Mouse (Mus musculus): ENCODE measurements around the gene Cpt1a. TPM values are rescaled to one million over a fixed set of nuclear protein-coding genes. Genes with fewer than 3 reads are reported as not detected.

Cpt1a gene
- polyA plus RNA-seq, 1 experiment: not detected

GRCm38 (mm10) chr19:3422488-3422887 is 100.4 kb downstream of the Cpt1a start:
- H3K4me1 ChIP-seq (ENCODE audit: control insufficient read depth, insufficient read depth, low read length): peaks cover 11% of the 10 kb centered on the region
- H3K4me3 ChIP-seq (ENCODE audit: insufficient read depth, low read depth, low read length): no peak overlapping the region
- WGBS: 52% methylated on average over 6 of the region's 6 CpGs
- H3K27ac ChIP-seq (ENCODE audit: insufficient read depth, low read depth, low read length): no peak overlapping the region
- TF ChIP-seq POLR2A (IDR thresholded peaks at IDR 0.05; ENCODE audit: insufficient read depth, low read depth, low read length): no peak
- TF ChIP-seq CTCF (IDR thresholded peaks at IDR 0.05; ENCODE audit: insufficient read depth, low read depth, low read length): no peak

- no peak for TF ChIP-seq CTCF (IDR thresholded peaks at IDR 0.05; ENCODE audit: insufficient read depth, low read depth, low read length)
- Histone ChIP-seq H3K4me3 (ENCODE audit: insufficient read depth, low read depth, low read length) (no peak overlapping the region), H3K27ac (ENCODE audit: insufficient read depth, low read depth, low read length) (no peak overlapping the region), H3K4me1 (ENCODE audit: control insufficient read depth, insufficient read depth, low read length) (peaks cover 11% of the 10 kb centered on the region)
- 66% methylated on average over 4 of the region's 4 CpGs for WGBS
Observed at GRCm38 (mm10) chr19:3422981-3423380, 100.8 kb downstream of the Cpt1a start.

- no peak for TF ChIP-seq CTCF (IDR thresholded peaks at IDR 0.05; ENCODE audit: insufficient read depth, low read depth, low read length)
- TF ChIP-seq POLR2A (IDR thresholded peaks at IDR 0.05; ENCODE audit: insufficient read depth, low read depth, low read length): no peak
- 93% methylated on average over 2 of the region's 2 CpGs for WGBS
- Histone ChIP-seq H3K4me1 (ENCODE audit: control insufficient read depth, insufficient read depth, low read length) (peaks cover 8% of the 10 kb centered on the region), H3K27ac (ENCODE audit: insufficient read depth, low read depth, low read length) (no peak overlapping the region), H3K4me3 (ENCODE audit: insufficient read depth, low read depth, low read length) (no peak overlapping the region)
Observed at GRCm38 (mm10) chr19:3424214-3424613, 102.1 kb downstream of the Cpt1a start.

- 89% methylated on average over 15 of the region's 15 CpGs for WGBS
Observed at GRCm38 (mm10) chr19:3428057-3428830, 106.1 kb downstream of the Cpt1a start.

GRCm38 (mm10) chr19:3429156-3429816 is 107.2 kb downstream of the Cpt1a start:
- WGBS: 52% methylated on average over 7 of the region's 7 CpGs
- Histone ChIP-seq H3K4me3 (ENCODE audit: insufficient read depth, low read depth, low read length) (no peak overlapping the region), H3K27ac (ENCODE audit: insufficient read depth, low read depth, low read length) (no peak overlapping the region), H3K4me1 (ENCODE audit: control insufficient read depth, insufficient read depth, low read length) (no peaks in the 10 kb centered on the region)
- TF ChIP-seq POLR2A (IDR thresholded peaks at IDR 0.05; ENCODE audit: insufficient read depth, low read depth, low read length) (no peak), CTCF (IDR thresholded peaks at IDR 0.05; ENCODE audit: insufficient read depth, low read depth, low read length) (no peak)

More at GRCm38 (mm10) chr19:3428057-3428830, 106.1 kb downstream of the Cpt1a start:
- Histone ChIP-seq H3K27ac (ENCODE audit: insufficient read depth, low read depth, low read length) (no peak overlapping the region), H3K4me3 (ENCODE audit: insufficient read depth, low read depth, low read length) (no peak overlapping the region), H3K4me1 (ENCODE audit: control insufficient read depth, insufficient read depth, low read length) (no peaks in the 10 kb centered on the region)
- no peak for TF ChIP-seq CTCF (IDR thresholded peaks at IDR 0.05; ENCODE audit: insufficient read depth, low read depth, low read length)
- TF ChIP-seq POLR2A (IDR thresholded peaks at IDR 0.05; ENCODE audit: insufficient read depth, low read depth, low read length): no peak

- Histone ChIP-seq H3K27ac (ENCODE audit: insufficient read depth, low read depth, low read length) (no peak overlapping the region), H3K4me1 (ENCODE audit: control insufficient read depth, insufficient read depth, low read length) (no peaks in the 10 kb centered on the region), H3K4me3 (ENCODE audit: insufficient read depth, low read depth, low read length) (no peak overlapping the region)
- WGBS: 84% methylated on average over 7 of the region's 7 CpGs
- TF ChIP-seq CTCF (IDR thresholded peaks at IDR 0.05; ENCODE audit: insufficient read depth, low read depth, low read length) (no peak), POLR2A (IDR thresholded peaks at IDR 0.05; ENCODE audit: insufficient read depth, low read depth, low read length) (no peak)
Observed at GRCm38 (mm10) chr19:3431066-3431465, 108.9 kb downstream of the Cpt1a start.

GRCm38 (mm10) chr19:3431969-3432368 is 109.8 kb downstream of the Cpt1a start:
- Histone ChIP-seq H3K4me3 (ENCODE audit: insufficient read depth, low read depth, low read length) (no peak overlapping the region), H3K27ac (ENCODE audit: insufficient read depth, low read depth, low read length) (no peak overlapping the region), H3K4me1 (ENCODE audit: control insufficient read depth, insufficient read depth, low read length) (no peaks in the 10 kb centered on the region)
- TF ChIP-seq CTCF (IDR thresholded peaks at IDR 0.05; ENCODE audit: insufficient read depth, low read depth, low read length) (no peak), POLR2A (IDR thresholded peaks at IDR 0.05; ENCODE audit: insufficient read depth, low read depth, low read length) (no peak)
- 83% methylated on average over 2 of the region's 2 CpGs for WGBS

- Histone ChIP-seq H3K4me3 (ENCODE audit: insufficient read depth, low read depth, low read length) (no peak overlapping the region), H3K27ac (ENCODE audit: insufficient read depth, low read depth, low read length) (no peak overlapping the region), H3K4me1 (ENCODE audit: control insufficient read depth, insufficient read depth, low read length) (no peaks in the 10 kb centered on the region)
- 59% methylated on average over 4 of the region's 4 CpGs for WGBS
- TF ChIP-seq POLR2A (IDR thresholded peaks at IDR 0.05; ENCODE audit: insufficient read depth, low read depth, low read length) (no peak), CTCF (IDR thresholded peaks at IDR 0.05; ENCODE audit: insufficient read depth, low read depth, low read length) (no peak)
Observed at GRCm38 (mm10) chr19:3434124-3434523, 112.0 kb downstream of the Cpt1a start.

GRCm38 (mm10) chr19:3434641-3435040 is 112.5 kb downstream of the Cpt1a start:
- no peak overlapping the region for H3K27ac ChIP-seq (ENCODE audit: insufficient read depth, low read depth, low read length)
- TF ChIP-seq CTCF (IDR thresholded peaks at IDR 0.05; ENCODE audit: insufficient read depth, low read depth, low read length) (no peak), POLR2A (IDR thresholded peaks at IDR 0.05; ENCODE audit: insufficient read depth, low read depth, low read length) (no peak)
- H3K4me1 ChIP-seq (ENCODE audit: control insufficient read depth, insufficient read depth, low read length): no peaks in the 10 kb centered on the region
- WGBS: 72% methylated on average over 4 of the region's 4 CpGs
- no peak overlapping the region for H3K4me3 ChIP-seq (ENCODE audit: insufficient read depth, low read depth, low read length)

Other genes with a start within 250 kb of the Cpt1a start
- not detected in 2 replicates for gene Mrpl21, start 39.4 kb upstream of the Cpt1a start, polyA plus RNA-seq (2012; ENCODE audit: insufficient read depth, insufficient read length, low replicate concordance, missing spikeins)
- gene Ighmbp2, start 39.3 kb upstream of the Cpt1a start, polyA plus RNA-seq (2012; ENCODE audit: insufficient read depth, insufficient read length, low replicate concordance, missing spikeins): not detected in 2 replicates
- not detected in 2 replicates for gene Tesmin, start 66.5 kb downstream of the Cpt1a start, polyA plus RNA-seq (2012; ENCODE audit: insufficient read depth, insufficient read length, low replicate concordance, missing spikeins)
- gene Gal, start 92.2 kb downstream of the Cpt1a start, polyA plus RNA-seq (2012; ENCODE audit: insufficient read depth, insufficient read length, low replicate concordance, missing spikeins): not detected in 2 replicates

Measured in olfactory bulb, adult 2 months (tissue).